Mouse (Mus musculus): ENCODE measurements around the gene Cfap157. TPM values are rescaled to one million over a fixed set of nuclear protein-coding genes. Genes with fewer than 3 reads are reported as not detected.

The Cfap157 gene
- polyA plus RNA-seq, 1 experiment from 2014 or later = 0.30 TPM

Other genes with a start within 250 kb of the Cfap157 start
- gene Fam102a, start 249.1 kb downstream of the Cfap157 start, polyA plus RNA-seq (2014; fragmentation: Nextera tagmentation; extraction: Ambion mirVana) = 4.1 and 6.5 TPM in 2 replicates
- 100 and 109 TPM in 2 replicates for gene Dpm2, start 213.6 kb downstream of the Cfap157 start, polyA plus RNA-seq (2014; fragmentation: Nextera tagmentation; extraction: Ambion mirVana)
- 0.48 TPM in 1 of 2 replicates, not detected in the other for gene Pip5kl1, start 209.6 kb downstream of the Cfap157 start, polyA plus RNA-seq (2014; fragmentation: Nextera tagmentation; extraction: Ambion mirVana)
- gene 9430097D07Rik, start 208.7 kb downstream of the Cfap157 start, polyA plus RNA-seq (2014; fragmentation: Nextera tagmentation; extraction: Ambion mirVana) = not detected in 2 replicates
- 26.0 and 28.8 TPM in 2 replicates for gene St6galnac4, start 197.3 kb downstream of the Cfap157 start, polyA plus RNA-seq (2014; fragmentation: Nextera tagmentation; extraction: Ambion mirVana)
- gene St6galnac6, start 184.7 kb downstream of the Cfap157 start, polyA plus RNA-seq (2014; fragmentation: Nextera tagmentation; extraction: Ambion mirVana) = 9.6 and 10.6 TPM in 2 replicates
- 6.7 and 8.3 TPM in 2 replicates for gene Ak1, start 162.7 kb downstream of the Cfap157 start, polyA plus RNA-seq (2014; fragmentation: Nextera tagmentation; extraction: Ambion mirVana)
- 39.2 and 40.1 TPM in 2 replicates for gene Eng, start 137.8 kb downstream of the Cfap157 start, polyA plus RNA-seq (2014; fragmentation: Nextera tagmentation; extraction: Ambion mirVana)
- 46.2 and 47.1 TPM in 2 replicates for gene Fpgs, start 80.3 kb downstream of the Cfap157 start, polyA plus RNA-seq (2014; fragmentation: Nextera tagmentation; extraction: Ambion mirVana)
- 83.4 and 84.5 TPM in 2 replicates for gene Cdk9, start 71.4 kb downstream of the Cfap157 start, polyA plus RNA-seq (2014; fragmentation: Nextera tagmentation; extraction: Ambion mirVana)
- 13.4 and 14.2 TPM in 2 replicates for gene Sh2d3c, start 63.4 kb downstream of the Cfap157 start, polyA plus RNA-seq (2014; fragmentation: Nextera tagmentation; extraction: Ambion mirVana)
- gene 6330409D20Rik, start 43.4 kb downstream of the Cfap157 start, polyA plus RNA-seq (2014; fragmentation: Nextera tagmentation; extraction: Ambion mirVana) = 0.22 TPM in 1 of 2 replicates, not detected in the other
- gene Tor2a, start 27.2 kb downstream of the Cfap157 start, polyA plus RNA-seq (2014; fragmentation: Nextera tagmentation; extraction: Ambion mirVana) = 57.2 and 60.5 TPM in 2 replicates
- 0.30 and 0.31 TPM in 2 replicates for gene Ttc16, start 8.8 kb downstream of the Cfap157 start, polyA plus RNA-seq (2014; fragmentation: Nextera tagmentation; extraction: Ambion mirVana)
- 4.9 and 5.8 TPM in 2 replicates for gene Ptrh1, start 8.6 kb downstream of the Cfap157 start, polyA plus RNA-seq (2014; fragmentation: Nextera tagmentation; extraction: Ambion mirVana)
- gene Stxbp1, start 62.8 kb upstream of the Cfap157 start, polyA plus RNA-seq (2014; fragmentation: Nextera tagmentation; extraction: Ambion mirVana) = 11.8 and 12.0 TPM in 2 replicates
- 11.1 and 11.9 TPM in 2 replicates for gene Fam129b, start 91.7 kb upstream of the Cfap157 start, polyA plus RNA-seq (2014; fragmentation: Nextera tagmentation; extraction: Ambion mirVana)
- gene Rpl12, start 177.1 kb upstream of the Cfap157 start, polyA plus RNA-seq (2014; fragmentation: Nextera tagmentation; extraction: Ambion mirVana) = 276 and 295 TPM in 2 replicates
- 6.1 and 6.7 TPM in 2 replicates for gene Lrsam1, start 177.2 kb upstream of the Cfap157 start, polyA plus RNA-seq (2014; fragmentation: Nextera tagmentation; extraction: Ambion mirVana)
- 15.0 TPM in 2 replicates for gene Slc2a8, start 197.7 kb upstream of the Cfap157 start, polyA plus RNA-seq (2014; fragmentation: Nextera tagmentation; extraction: Ambion mirVana)